Mouse (Mus musculus) intestine, embryonic 16.5 days (tissue): ENCODE data around the gene Cdh11. TPM values are rescaled to one million over a fixed set of nuclear protein-coding genes. Genes with fewer than 3 reads are reported as not detected.

Experiments
- ATAC-seq: fragments of 200-750 bp; cut with Nextera tagmentation; 2 replicates; pipeline ENCODE4 v1.8.0; 2017; ENCODE audit warnings: moderate TSS enrichment, moderate library complexity
- H3K27ac ChIP-seq: fragments of 300-500 bp; sonication (generic); 2 replicates; pipeline ENCODE4 v1.5.1; 2014; ENCODE audit warnings: mild to moderate bottlenecking, low read length
- H3K27me3 ChIP-seq: fragments of 300-500 bp; sonication (generic); replicated peaks from 2 replicates; pipeline ENCODE4 v1.6.1; 2014; ENCODE audit warnings: low read length, control low read depth, mixed read lengths; ENCODE audit not compliant: control insufficient read depth, insufficient read depth
- H3K36me3 ChIP-seq: fragments of 300-500 bp; sonication (generic); 2 replicates; pipeline ENCODE4 v1.6.1; 2014; ENCODE audit warnings: low read length, control low read depth; ENCODE audit not compliant: control insufficient read depth, insufficient read depth
- H3K4me1 ChIP-seq: fragments of 300-500 bp; sonication (generic); 2 replicates; pipeline ENCODE4 v1.6.1; 2014; ENCODE audit warnings: low read length, control low read depth, mixed read lengths; ENCODE audit not compliant: control insufficient read depth, insufficient read depth
- H3K4me2 ChIP-seq: fragments of 300-500 bp; sonication (generic); 2 replicates; pipeline ENCODE4 v1.6.1; 2014; ENCODE audit warnings: low read depth, low read length, control low read depth
- H3K4me3 ChIP-seq: fragments of 300-500 bp; sonication (generic); 2 replicates; pipeline ENCODE4 v1.5.1; 2014; ENCODE audit warnings: mild to moderate bottlenecking, low read length
- H3K9ac ChIP-seq: fragments of 300-500 bp; sonication (generic); 2 replicates; pipeline ENCODE4 v1.6.1; 2014; ENCODE audit warnings: low read depth, low read length
- H3K9me3 ChIP-seq: fragments of 300-500 bp; sonication (generic); 2 replicates; pipeline ENCODE4 v1.6.1; 2016; ENCODE audit warnings: low read length, control low read depth; ENCODE audit not compliant: control insufficient read depth
- WGBS: fragments of 180-500 bp; shearing (Covaris S2); extraction: QIAGEN DNeasy Blood & Tissue Kit; methylation state at CpG from one replicate; pipeline ENCODE4 v1.1.7; 2014; 5-methylcytosine and 5-hydroxymethylcytosine counted together
- polyA plus RNA-seq: library from polyadenylated mRNA; unstranded; fragments of >200 nt; fragmentation: Nextera tagmentation; extraction: Ambion mirVana; gene quantifications from 2 replicates; pipeline ENCODE4 v1.2.1, GENCODE M21; 2015

The Cdh11 gene
- polyA plus RNA-seq = 53.6 and 55.8 TPM in 2 replicates

DNA sequence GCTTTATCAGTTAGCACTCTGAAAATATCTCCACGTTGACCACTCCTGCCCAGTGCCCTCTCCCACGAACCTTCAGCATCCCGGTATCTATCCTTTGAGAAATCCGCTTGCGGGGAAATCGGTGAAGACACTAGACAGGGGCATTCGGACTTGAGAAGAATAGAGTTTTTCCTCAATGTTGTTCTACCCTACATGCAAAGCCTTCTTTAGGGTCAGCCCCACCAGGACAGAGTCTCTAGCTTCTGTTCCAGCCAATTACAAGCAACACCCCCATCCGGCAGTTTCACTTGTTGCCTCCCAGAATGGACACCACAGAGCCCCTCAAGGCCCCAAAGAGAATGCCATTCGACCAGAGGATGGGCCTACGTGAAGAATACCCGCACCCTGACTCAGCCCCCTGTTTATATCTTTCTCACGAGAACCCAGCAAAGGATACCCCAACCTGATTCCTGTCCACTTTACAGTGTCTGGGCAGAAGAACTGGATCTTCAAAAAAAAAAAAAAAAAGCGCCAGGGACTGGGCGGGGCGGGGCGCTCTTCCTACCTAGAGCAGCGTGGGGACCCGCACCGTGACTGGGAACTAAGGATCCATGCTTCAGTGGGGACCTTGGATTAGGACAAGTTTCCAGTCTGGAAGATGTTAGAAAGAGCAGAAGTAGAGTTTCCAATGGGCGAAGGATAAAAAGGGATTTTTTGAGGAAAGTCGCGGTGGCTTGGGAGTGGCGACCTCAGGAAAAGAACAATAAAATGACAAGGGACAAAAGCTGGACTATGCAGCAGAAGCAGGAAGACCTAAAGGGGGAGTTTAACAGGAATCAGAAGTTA lies at the start of gene Cdh11:
TSS of gene Cdh11 (minus strand) at position 51 of the 825 bp plus-strand sequence.
- Histone ChIP-seq H3K27me3 (peaks cover 23% of the 10 kb centered on the region), H3K4me2 (peak within 1 kb of the TSS; percentile 73), H3K4me1 (no peaks in the 10 kb centered on the region; the same call in 1 of the 2 replicates), H3K9ac (peak within 1 kb of the TSS; percentile 86), H3K36me3 (no peaks in the 10 kb centered on the region), H3K9me3 (no peaks in the 10 kb centered on the region), H3K4me3 (peak within 1 kb of the TSS; percentile 71), H3K27ac (peak within 1 kb of the TSS; percentile 94)
- ATAC-seq = 0 out of 2 replicates have a peak, but pooled peaks have one; percentile 1
- WGBS = 3% methylated on average over 23 of the region's 23 CpGs

DNA sequence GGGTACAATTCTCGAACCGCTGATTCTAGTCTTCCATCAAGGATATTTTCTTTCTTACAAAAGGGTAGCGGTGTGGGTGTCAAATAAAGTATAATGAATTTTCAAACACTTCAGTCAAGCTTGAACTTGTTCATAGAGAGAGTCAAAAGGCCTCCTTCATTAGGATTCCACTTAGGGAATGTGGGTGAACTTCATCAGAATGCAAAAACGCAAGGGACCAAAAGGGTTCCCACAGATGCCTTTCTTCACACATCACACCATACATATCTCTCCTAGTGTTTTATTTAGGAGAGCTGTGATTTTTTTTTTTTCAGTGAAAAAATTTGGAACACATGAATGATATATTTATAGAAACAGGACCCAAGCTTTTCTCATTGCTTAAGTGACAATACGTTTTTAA lies 28.5 kb upstream of the Cdh11 start:
- Histone ChIP-seq H3K4me3 (no peak overlapping the region), H3K4me1 (no peaks in the 10 kb centered on the region), H3K27ac (no peak overlapping the region), H3K9me3 (no peaks in the 10 kb centered on the region), H3K27me3 (no peaks in the 10 kb centered on the region), H3K36me3 (no peaks in the 10 kb centered on the region), H3K4me2 (no peak overlapping the region), H3K9ac (no peak overlapping the region)
- WGBS = 83% methylated on average over 5 of the region's 5 CpGs
- no peak for ATAC-seq

DNA sequence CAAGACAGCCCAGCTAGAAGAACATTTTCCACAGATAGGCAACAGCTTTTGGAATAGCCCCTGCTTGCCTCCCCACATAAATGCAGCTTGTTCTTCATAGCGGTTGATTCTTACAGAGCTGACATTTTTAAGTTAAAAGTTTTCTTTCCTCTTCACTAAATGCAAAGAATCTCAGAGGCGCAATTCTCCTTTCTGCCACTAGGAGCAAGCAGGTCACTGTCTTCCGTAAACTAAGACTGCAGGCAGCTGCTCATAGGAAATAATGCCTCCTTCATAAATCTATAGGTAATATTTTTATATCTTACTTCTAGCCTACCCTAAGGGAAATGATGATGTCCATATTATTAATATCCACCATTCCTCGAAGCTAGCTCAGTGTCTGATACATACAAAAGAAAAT lies 4.9 kb upstream of the Cdh11 start:
- ATAC-seq = no peak
- Histone ChIP-seq H3K4me2 (no peak overlapping the region), H3K27ac (no peak overlapping the region), H3K9me3 (no peaks in the 10 kb centered on the region), H3K27me3 (peaks cover 8% of the 10 kb centered on the region; the same call in 1 of the 2 replicates), H3K4me3 (no peak overlapping the region), H3K4me1 (no peaks in the 10 kb centered on the region; the same call in 1 of the 2 replicates), H3K36me3 (no peaks in the 10 kb centered on the region), H3K9ac (no peak overlapping the region)
- 31% methylated on average over 4 of the region's 4 CpGs for WGBS

GRCm38 (mm10) chr8:102786467-102787360 lies 1.3 kb upstream of the Cdh11 start:
- no peaks in the 10 kb centered on the region for H3K9me3 ChIP-seq
- H3K36me3 ChIP-seq = no peaks in the 10 kb centered on the region
- H3K27ac ChIP-seq = peak overlapping the region; percentile 59; the same call in 1 of the 2 replicates
- H3K4me3 ChIP-seq = peak overlapping the region; percentile 71
- no peak for ATAC-seq
- peak overlapping the region; percentile 73 for H3K4me2 ChIP-seq
- WGBS = 7% methylated on average over 29 of the region's 31 CpGs
- H3K4me1 ChIP-seq = no peaks in the 10 kb centered on the region; the same call in 1 of the 2 replicates
- H3K9ac ChIP-seq = peak overlapping the region; percentile 86
- peaks cover 23% of the 10 kb centered on the region for H3K27me3 ChIP-seq

DNA sequence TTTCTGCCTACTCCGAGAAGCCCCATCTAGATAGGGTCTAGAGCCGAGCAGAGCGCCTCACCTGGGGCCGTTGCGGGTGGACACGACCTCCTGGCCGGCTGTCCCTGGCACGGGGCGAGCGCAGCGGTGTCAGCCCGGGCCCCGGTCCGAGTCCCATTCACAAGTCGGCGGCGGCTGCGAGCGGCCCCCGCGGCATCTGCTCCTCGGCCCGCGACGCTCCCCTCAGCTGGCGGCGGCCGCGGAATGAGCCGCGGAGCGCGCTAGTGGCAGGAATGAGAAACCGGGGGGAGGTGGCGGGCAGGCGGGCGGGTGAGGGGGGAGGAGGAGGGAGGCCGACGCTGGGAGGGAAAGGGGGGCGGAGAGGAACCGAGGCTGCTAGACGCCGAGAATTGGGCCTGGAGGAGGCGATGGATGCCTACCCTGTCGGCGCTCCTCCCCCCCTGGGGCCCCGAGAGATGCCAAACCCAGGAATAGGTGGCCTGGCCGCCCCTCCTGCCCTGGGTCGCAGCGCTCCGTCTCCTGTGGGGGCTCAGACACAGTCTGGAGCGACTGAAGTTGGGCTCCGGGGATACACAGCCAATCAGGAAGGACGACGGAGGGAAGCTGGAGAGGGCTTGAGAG lies 497 bp downstream of the Cdh11 start:
- no peaks in the 10 kb centered on the region for H3K9me3 ChIP-seq
- peak; percentile 80 for ATAC-seq
- no peaks in the 10 kb centered on the region for H3K36me3 ChIP-seq
- peaks cover 23% of the 10 kb centered on the region for H3K27me3 ChIP-seq
- H3K27ac ChIP-seq = peak overlapping the region; percentile 94
- no peaks in the 10 kb centered on the region; the same call in 1 of the 2 replicates for H3K4me1 ChIP-seq
- H3K4me2 ChIP-seq = peak overlapping the region; percentile 73
- peak overlapping the region; percentile 71 for H3K4me3 ChIP-seq
- H3K9ac ChIP-seq = peak overlapping the region; percentile 86
- under 1% methylated on average over 46 of the region's 55 CpGs for WGBS

- peak overlapping the region; percentile 73 for H3K4me2 ChIP-seq
- ATAC-seq = peak; percentile 31
- no peaks in the 10 kb centered on the region for H3K36me3 ChIP-seq
- peak overlapping the region; percentile 86 for H3K9ac ChIP-seq
- peaks cover 23% of the 10 kb centered on the region for H3K27me3 ChIP-seq
- no peaks in the 10 kb centered on the region for H3K9me3 ChIP-seq
- WGBS = under 1% methylated on average over 42 of the region's 42 CpGs
- peak overlapping the region; percentile 71 for H3K4me3 ChIP-seq
- peak overlapping the region; percentile 93 for H3K27ac ChIP-seq
- no peaks in the 10 kb centered on the region; the same call in none of the 2 replicates for H3K4me1 ChIP-seq
Measured at GRCm38 (mm10) chr8:102783821-102784591, 1.4 kb downstream of the Cdh11 start.

DNA sequence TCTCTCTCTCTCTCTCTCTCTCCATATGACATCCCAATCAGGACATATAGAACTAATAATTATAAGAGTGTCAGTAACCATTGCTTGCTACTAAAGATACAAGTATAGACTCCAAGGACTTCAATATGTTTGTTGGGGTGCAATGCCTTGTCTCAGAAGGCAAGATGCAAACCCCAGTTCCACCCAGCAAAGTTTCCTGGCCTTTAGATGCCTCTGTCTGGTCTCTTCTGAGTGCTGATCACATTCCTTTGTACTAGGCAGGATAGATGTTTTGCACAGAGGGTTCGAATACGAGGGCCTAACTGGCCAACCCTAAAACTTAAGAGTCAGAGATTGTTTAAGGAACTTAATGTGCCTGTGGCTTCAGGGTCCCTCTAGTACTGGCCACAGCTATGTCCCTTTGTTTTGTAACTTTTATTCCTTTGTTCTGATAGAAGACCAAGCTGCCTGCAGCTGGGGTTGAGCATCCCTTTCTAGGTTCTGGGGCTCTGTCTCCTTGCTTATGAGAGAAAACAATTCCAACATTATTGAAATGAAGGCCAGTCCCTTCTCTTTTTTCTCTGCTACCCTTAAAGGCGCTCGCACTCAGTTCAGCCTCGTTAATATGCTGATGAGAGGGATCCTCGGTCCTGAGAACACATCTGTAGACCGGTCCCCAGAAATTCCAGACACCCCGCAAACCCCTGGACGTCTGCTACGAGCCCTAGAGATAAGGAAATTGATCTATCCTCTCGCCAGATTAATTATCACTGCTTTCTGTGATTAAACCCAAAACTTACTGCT lies 2.5 kb downstream of the Cdh11 start:
- Histone ChIP-seq H3K9ac (peak overlapping the region; percentile 86), H3K27me3 (peaks cover 23% of the 10 kb centered on the region), H3K4me3 (peak overlapping the region; percentile 71), H3K4me2 (peak overlapping the region; percentile 73), H3K27ac (peak overlapping the region; percentile 93), H3K9me3 (no peaks in the 10 kb centered on the region), H3K4me1 (no peaks in the 10 kb centered on the region; the same call in none of the 2 replicates), H3K36me3 (no peaks in the 10 kb centered on the region)
- ATAC-seq = no peak
- WGBS = 10% methylated on average over 11 of the region's 11 CpGs

DNA sequence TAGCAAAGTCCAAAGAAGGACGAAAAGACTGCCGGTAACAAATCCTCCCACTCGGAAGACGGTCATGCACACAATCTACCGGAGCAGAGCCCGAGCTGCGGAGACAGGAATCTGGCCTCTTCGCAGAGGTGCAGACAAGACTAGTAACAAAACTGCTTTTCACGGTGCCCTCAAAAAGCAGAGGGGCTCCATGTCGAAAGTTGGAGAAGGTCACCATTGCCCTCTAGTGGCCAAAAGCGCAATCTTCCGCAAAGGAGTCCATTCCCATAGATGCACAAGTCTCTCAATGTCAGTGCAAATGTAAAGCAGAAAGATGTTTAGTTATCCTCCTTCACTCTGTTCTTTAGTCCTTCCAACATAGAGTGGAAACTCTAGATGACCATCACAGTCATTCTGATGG lies 4.5 kb downstream of the Cdh11 start:
- Histone ChIP-seq H3K9me3 (no peaks in the 10 kb centered on the region), H3K27me3 (peaks cover 15% of the 10 kb centered on the region), H3K4me2 (peak overlapping the region; percentile 44), H3K27ac (peak overlapping the region; percentile 8; the same call in 1 of the 2 replicates), H3K36me3 (no peaks in the 10 kb centered on the region), H3K4me3 (peak overlapping the region; percentile 36), H3K4me1 (no peaks in the 10 kb centered on the region; the same call in none of the 2 replicates), H3K9ac (peak overlapping the region; percentile 49)
- under 1% methylated on average over 12 of the region's 12 CpGs for WGBS
- ATAC-seq = 0 out of 2 replicates have a peak, but pooled peaks have one; percentile 12
